Mouse (Mus musculus) kidney, adult 8-10 months (tissue): ENCODE data around the gene Nifk.

Experiments
- DNase-seq, 2 experiments: peaks; one replicate each; pipeline ENCODE4 v3.0.0; 2022

Nifk gene

GRCm38 (mm10) chr1:118321661-118322201, at the start of gene Nifk:
Gene Nifk (plus strand): TSS chr1:118321839.
- peak; percentile 93 to 94 for DNase-seq

- peak in 1 of 2 experiments; percentile 1 for DNase-seq
These were observed 46.5 kb upstream of the Nifk start for GRCm38 (mm10) chr1:118275139-118275538.

- no peak for DNase-seq
These were observed 29.3 kb upstream of the Nifk start for GRCm38 (mm10) chr1:118292291-118292690.

GRCm38 (mm10) chr1:118294192-118294591, 27.4 kb upstream of the Nifk start:
- DNase-seq = no peak

GRCm38 (mm10) chr1:118294826-118295225, 26.8 kb upstream of the Nifk start:
- DNase-seq = no peak

GRCm38 (mm10) chr1:118296673-118297072, 25.0 kb upstream of the Nifk start:
- no peak for DNase-seq

- no peak for DNase-seq
These were observed 23.9 kb upstream of the Nifk start for GRCm38 (mm10) chr1:118297719-118298118.

GRCm38 (mm10) chr1:118310780-118311621, 10.6 kb upstream of the Nifk start:
- peak; percentile 84 to 86 for DNase-seq

- DNase-seq = no peak
These were observed 9.9 kb upstream of the Nifk start, which contains the start of gene Tsn for GRCm38 (mm10) chr1:118311622-118312326. Gene Tsn (minus strand): TSS chr1:118311739.

- DNase-seq = peak in 1 of 2 experiments; percentile 52
These were observed 943 bp upstream of the Nifk start for GRCm38 (mm10) chr1:118320696-118321095.

- no peak for DNase-seq
These were observed 13.4 kb downstream of the Nifk start for GRCm38 (mm10) chr1:118334749-118335713.

GRCm38 (mm10) chr1:118335847-118336246, 14.2 kb downstream of the Nifk start:
- DNase-seq = no peak

- DNase-seq = no peak
These were observed 16.3 kb downstream of the Nifk start for GRCm38 (mm10) chr1:118337921-118338320.

GRCm38 (mm10) chr1:118343649-118344435, 22.2 kb downstream of the Nifk start:
- peak; percentile 23 to 48 for DNase-seq

- no peak for DNase-seq
These were observed 28.3 kb downstream of the Nifk start for GRCm38 (mm10) chr1:118349922-118350321.

- no peak for DNase-seq
These were observed 37.6 kb downstream of the Nifk start for GRCm38 (mm10) chr1:118359071-118359761.

GRCm38 (mm10) chr1:118367970-118368369, 46.3 kb downstream of the Nifk start:
- peak in 1 of 2 experiments; percentile 7 for DNase-seq

- no peak for DNase-seq
These were observed 47.3 kb downstream of the Nifk start for GRCm38 (mm10) chr1:118368721-118369461.

- DNase-seq = no peak
These were observed 56.1 kb downstream of the Nifk start for GRCm38 (mm10) chr1:118377784-118378183.
